Mouse (Mus musculus) layer of hippocampus, adult 9-11 months (tissue): ENCODE measurements around the gene Olfr1123.
"Not testable (repeated sequence)": the region's sequence is repeated elsewhere in the genome, so short reads cannot be mapped to it uniquely, and the experiment has no call there.

Experiments
- DNase-seq: peaks from one replicate; pipeline ENCODE4 v3.0.0; 2022

Gene Olfr1123

DNA sequence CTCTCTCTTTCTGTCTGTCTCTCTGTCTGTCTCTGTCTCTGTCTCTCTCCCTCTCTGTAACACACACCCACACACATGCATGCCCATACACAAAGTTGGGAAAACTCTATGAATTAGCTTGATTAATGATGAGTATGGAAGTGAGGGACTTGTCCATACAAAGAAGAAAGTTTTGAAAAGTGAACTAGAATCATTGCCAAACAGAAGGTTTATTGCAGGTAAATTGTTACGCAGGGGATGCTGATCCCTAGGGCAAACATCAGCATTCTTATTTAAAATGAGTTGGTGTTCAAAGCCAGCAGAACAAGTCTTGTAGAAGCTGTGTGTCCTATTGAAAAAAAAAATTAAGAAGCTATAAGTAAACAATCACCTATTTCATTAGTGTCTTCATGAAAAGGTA, at the start of gene Olfr1123:
TSS of gene Olfr1123 (plus strand) at position 301 of the 400 bp plus-strand sequence.
- no peak for DNase-seq

DNA sequence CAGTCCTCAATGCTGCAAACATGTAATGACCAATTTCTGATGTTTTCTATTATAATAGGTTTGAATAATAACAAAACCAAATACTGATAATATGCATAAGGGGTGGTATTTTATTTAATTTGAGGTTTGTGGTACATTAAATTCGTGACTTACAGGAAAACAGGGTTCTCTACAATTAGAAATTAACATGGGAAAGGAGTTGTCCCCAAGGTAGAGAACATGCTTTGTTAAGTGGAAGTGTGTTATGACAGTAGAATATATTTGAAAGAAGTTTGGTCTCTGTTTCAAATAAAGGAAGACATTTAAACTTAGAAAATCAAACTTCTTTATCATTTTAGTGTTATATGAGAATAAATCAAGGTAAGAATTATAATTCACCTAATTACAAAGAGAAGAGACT, 46.8 kb upstream of the Olfr1123 start, which contains the start of gene Olfr1121:
TSS of gene Olfr1121 (plus strand) at position 301 of the 400 bp plus-strand sequence.
- no peak for DNase-seq

DNA sequence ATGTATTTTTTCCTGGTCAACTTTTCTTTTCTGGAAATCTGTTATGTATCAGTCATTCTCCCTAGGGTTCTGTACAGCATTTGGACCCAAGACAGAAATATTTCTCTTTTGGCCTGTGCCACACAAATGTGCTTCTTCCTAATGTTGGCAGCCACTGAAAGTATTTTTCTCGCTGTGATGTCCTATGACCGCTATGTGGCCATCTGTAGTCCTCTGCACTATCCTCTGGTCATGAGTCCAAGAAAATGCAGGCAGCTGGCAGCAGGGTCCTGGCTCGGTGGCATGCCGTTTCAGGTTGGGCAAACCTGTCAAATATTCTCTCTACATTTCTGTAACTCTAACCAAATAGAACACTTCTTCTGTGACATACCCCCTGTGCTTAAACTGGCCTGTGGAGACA, 44.7 kb upstream of the Olfr1123 start:
- no peak for DNase-seq

- DNase-seq: no peak
These were observed 32.5 kb upstream of the Olfr1123 start for GRCm38 (mm10) chr2:87383935-87384334.

DNA sequence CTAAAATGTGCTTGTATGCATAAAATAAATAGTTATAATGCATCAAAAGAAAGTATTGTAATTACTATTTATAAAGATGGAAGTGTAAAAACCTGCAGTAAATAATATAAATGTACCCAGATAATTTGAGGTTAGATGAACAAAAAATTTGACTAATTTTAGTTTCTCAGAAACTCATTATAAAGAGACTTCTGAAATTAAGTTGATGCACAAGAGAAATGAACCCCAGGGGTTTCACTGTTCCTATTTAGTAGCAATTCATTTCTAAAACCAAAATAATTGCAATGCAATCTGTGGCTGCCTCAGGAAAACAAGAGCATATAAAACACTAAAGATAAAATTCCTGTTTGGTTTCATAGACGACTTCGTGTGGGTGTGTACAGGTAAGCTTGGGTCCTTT, 30.9 kb upstream of the Olfr1123 start, which contains the start of gene Olfr1122:
TSS of gene Olfr1122 (plus strand) at position 301 of the 400 bp plus-strand sequence.
- no peak for DNase-seq

DNA sequence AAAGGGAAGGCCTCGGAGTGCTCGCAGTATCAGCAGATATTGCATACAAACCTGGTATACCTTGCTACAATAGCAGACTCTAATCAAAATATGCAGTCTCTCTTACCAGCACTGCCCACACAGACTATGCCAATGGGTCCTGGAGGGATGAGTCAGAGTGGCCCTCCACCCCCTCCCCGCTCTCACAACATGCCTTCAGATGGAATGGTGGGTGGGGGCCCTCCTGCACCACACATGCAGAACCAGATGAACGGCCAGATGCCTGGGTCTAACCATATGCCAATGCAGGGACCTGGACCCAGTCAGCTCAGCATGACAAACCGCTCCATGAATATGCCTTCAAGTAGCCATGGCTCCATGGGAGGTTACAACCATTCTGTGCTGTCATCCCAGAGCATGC, 22.8 kb upstream of the Olfr1123 start:
- peak; percentile 24 for DNase-seq

DNA sequence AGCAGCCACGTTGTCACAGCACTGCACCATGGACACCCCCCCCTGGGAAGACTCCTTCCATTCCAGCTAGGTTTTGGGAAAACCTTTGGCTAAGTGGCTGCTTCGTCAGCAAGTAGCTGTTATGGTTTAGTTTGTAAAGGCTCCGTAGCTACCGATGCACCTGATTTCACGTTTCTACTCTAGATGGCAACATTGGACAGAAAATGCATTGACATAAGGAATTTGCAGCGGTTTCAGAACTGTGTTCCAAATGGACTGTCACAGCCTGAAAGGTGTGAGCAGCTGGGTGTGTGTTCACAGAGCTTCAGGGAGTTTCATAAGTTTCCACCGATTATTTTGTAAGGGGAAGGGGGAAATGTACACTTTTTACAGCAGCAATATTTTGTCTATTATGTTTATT, 21.7 kb upstream of the Olfr1123 start:
- not testable (repeated sequence) for DNase-seq

- no peak for DNase-seq
These were observed 13.5 kb downstream of the Olfr1123 start, which contains the start of gene Olfr1124 for GRCm38 (mm10) chr2:87429975-87430374. Gene Olfr1124, plus strand, starts transcription at chr2:87430275.

DNA sequence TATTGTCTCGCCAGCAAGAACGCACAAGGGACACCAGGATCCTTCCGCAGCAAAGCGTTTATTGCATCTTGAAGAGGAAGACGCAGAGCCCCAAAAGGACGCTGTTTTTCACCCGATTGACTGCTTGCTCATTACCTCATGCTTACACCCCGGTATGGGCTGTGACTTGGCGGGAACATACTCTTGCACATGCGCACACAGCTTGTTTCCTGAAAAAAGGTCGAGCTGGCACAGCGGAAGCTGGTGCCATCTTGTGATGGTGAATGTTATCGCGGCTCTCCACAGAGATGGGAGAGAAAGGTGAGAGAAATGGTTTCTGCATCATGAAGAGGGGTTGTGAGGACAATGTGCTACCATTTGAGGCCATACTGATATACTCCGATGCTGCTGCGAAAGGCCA, 21.3 kb downstream of the Olfr1123 start:
- DNase-seq: no peak

DNA sequence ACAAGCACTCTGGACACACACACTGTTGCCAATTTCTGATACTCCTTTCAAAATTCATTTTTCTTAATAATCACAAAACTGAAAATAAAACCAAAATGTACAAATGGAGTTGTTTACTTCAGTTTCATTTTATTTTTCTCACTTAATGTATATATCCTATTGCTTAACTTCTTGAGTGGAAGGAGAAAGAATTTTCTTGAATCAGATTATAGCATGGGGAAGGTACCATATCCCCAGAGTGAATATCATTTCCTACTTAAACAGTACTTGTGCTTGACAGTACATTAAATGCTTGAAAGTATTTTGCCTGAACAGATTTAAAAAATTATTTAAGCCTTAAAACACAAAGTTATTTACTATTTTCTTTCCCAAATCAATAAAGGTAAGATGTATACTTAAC, 37.2 kb downstream of the Olfr1123 start, which contains the start of gene Olfr1126:
TSS of gene Olfr1126 (plus strand) at position 301 of the 400 bp plus-strand sequence.
- DNase-seq: no peak

DNA sequence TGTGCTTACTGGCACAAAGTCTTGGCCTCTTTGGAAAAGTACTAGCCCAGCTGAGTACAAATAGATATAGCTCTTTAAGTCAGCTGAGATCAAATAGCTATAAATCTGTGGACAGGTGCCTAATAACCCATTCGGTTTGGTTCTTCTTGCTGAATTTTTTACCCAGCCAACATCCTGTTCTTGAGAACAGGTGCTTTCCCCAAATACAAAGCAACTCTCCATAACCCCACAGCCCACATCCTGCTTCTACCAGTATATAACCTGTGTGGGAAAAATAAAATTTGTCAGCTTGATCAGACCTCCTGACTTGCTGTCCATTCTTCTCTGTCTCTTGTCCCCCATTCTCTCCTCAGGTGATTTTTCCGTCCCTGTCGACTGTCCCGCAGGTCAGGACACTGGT, 45.3 kb downstream of the Olfr1123 start:
- DNase-seq: no peak
